Mouse (Mus musculus) layer of hippocampus, adult 2 months (tissue): ENCODE data around the gene Gatad2a. TPM values are rescaled to one million over a fixed set of nuclear protein-coding genes. Genes with fewer than 3 reads are reported as not detected.
A peak's percentile ranks its signal among the peaks of the same experiment; 100 is the strongest.
"Not testable (repeated sequence)": the region's sequence is repeated elsewhere in the genome, so short reads cannot be mapped to it uniquely, and the experiment has no call there.

ENCODE experiments used
- DNase-seq, 2 experiments: peaks; one replicate each; pipeline ENCODE4 v3.0.0; 2022; ENCODE audit warnings: low spot score in 2 of 2
- H3K27ac ChIP-seq: fragments of 200-600 bp; 2 replicates; pipeline ENCODE4 v1.8.1; 2022
- H3K4me3 ChIP-seq: fragments of 200-600 bp; 2 replicates; pipeline ENCODE4 v1.8.1; 2022; ENCODE audit warnings: mild to moderate bottlenecking
- CTCF ChIP-seq: fragments of 200-600 bp; conservative IDR thresholded peaks from 2 replicates; pipeline ENCODE4 v1.8.1; 2022; ENCODE audit warnings: antibody characterized with exemption, mild to moderate bottlenecking, moderate library complexity
- total RNA-seq, 2 experiments: library from RNA; stranded (reverse); gene quantifications; 2 replicates each; pipeline ENCODE4 v1.2.3; 2021

The Gatad2a gene
- total RNA-seq, 2 experiments from 2014 or later, result 29.7 to 32.4 TPM

GRCm38 (mm10) chr8:69974806-69975205, 21.4 kb downstream of the Gatad2a start:
- H3K4me3 ChIP-seq, result peak overlapping the region; percentile 90
- no peak for TF ChIP-seq CTCF
- H3K27ac ChIP-seq, result peak overlapping the region; percentile 70
- DNase-seq, result no peak

GRCm38 (mm10) chr8:69974194-69974614, 22.0 kb downstream of the Gatad2a start:
- H3K27ac ChIP-seq, result peak overlapping the region; percentile 70
- TF ChIP-seq CTCF, result no peak

GRCm38 (mm10) chr8:69973442-69974161, 22.6 kb downstream of the Gatad2a start:
- Histone ChIP-seq H3K27ac (peak overlapping the region; percentile 79), H3K4me3 (peak overlapping the region; percentile 90)
- TF ChIP-seq CTCF, result no peak
- DNase-seq, result peak; percentile 7 to 13

More at GRCm38 (mm10) chr8:69974194-69974614, 22.0 kb downstream of the Gatad2a start:
- peak overlapping the region; percentile 90 for H3K4me3 ChIP-seq
- DNase-seq, result peak; percentile 92 to 93

- TF ChIP-seq CTCF, result no peak
- no peak overlapping the region; the same call in 1 of the 2 replicates for H3K27ac ChIP-seq
- DNase-seq, result no peak
- H3K4me3 ChIP-seq, result peak overlapping the region; percentile 90
Observed at GRCm38 (mm10) chr8:69973063-69973441, 23.1 kb downstream of the Gatad2a start.

- H3K4me3 ChIP-seq, result no peak overlapping the region
- no peak for TF ChIP-seq CTCF
- no peak overlapping the region for H3K27ac ChIP-seq
- no peak for DNase-seq
Observed at GRCm38 (mm10) chr8:69970880-69971279, 25.3 kb downstream of the Gatad2a start.

GRCm38 (mm10) chr8:69967291-69967933, 28.8 kb downstream of the Gatad2a start:
- no peak overlapping the region for H3K27ac ChIP-seq
- no peak overlapping the region for H3K4me3 ChIP-seq
- DNase-seq, result no peak
- TF ChIP-seq CTCF, result no peak

- no peak for DNase-seq
- no peak for TF ChIP-seq CTCF
- Histone ChIP-seq H3K4me3 (no peak overlapping the region), H3K27ac (no peak overlapping the region)
Observed at GRCm38 (mm10) chr8:69959241-69959640, 36.9 kb downstream of the Gatad2a start.

- no peak for DNase-seq
- Histone ChIP-seq H3K4me3 (no peak overlapping the region), H3K27ac (0 out of 2 replicates have a peak overlapping the region, but pooled peaks have one; percentile 43)
- TF ChIP-seq CTCF, result no peak
Observed at GRCm38 (mm10) chr8:69957879-69958278, 38.3 kb downstream of the Gatad2a start.

GRCm38 (mm10) chr8:69957419-69957818, 38.8 kb downstream of the Gatad2a start:
- peak overlapping the region; percentile 43; the same call in 1 of the 2 replicates for H3K27ac ChIP-seq
- no peak overlapping the region for H3K4me3 ChIP-seq
- DNase-seq, result no peak
- TF ChIP-seq CTCF, result no peak

- TF ChIP-seq CTCF, result no peak
- H3K4me3 ChIP-seq, result no peak overlapping the region
- DNase-seq, result no peak
- H3K27ac ChIP-seq, result no peak overlapping the region
Observed at GRCm38 (mm10) chr8:69956651-69957050, 39.5 kb downstream of the Gatad2a start.

GRCm38 (mm10) chr8:69954642-69955041, 41.5 kb downstream of the Gatad2a start:
- no peak for DNase-seq
- no peak overlapping the region for H3K4me3 ChIP-seq
- TF ChIP-seq CTCF, result no peak
- no peak overlapping the region for H3K27ac ChIP-seq

- TF ChIP-seq CTCF, result no peak
- H3K27ac ChIP-seq, result no peak overlapping the region
- DNase-seq, result no peak
Observed at GRCm38 (mm10) chr8:69954213-69954612, 42.0 kb downstream of the Gatad2a start.

GRCm38 (mm10) chr8:69950300-69950699, 45.9 kb downstream of the Gatad2a start:
- Histone ChIP-seq H3K27ac (no peak overlapping the region), H3K4me3 (no peak overlapping the region)
- no peak for DNase-seq
- no peak for TF ChIP-seq CTCF

More at GRCm38 (mm10) chr8:69954213-69954612, 42.0 kb downstream of the Gatad2a start:
- no peak overlapping the region for H3K4me3 ChIP-seq

- not testable (repeated sequence) for H3K27ac ChIP-seq, DNase-seq, H3K4me3 ChIP-seq
Observed at GRCm38 (mm10) chr8:69942495-69942894, 53.7 kb downstream of the Gatad2a start.
